ENCODE assay signal across 17 mouse cellular contexts in genomic region chr6:101426301-101426700, GRCm38 (mm10). TPM values are rescaled to one million over a fixed set of nuclear protein-coding genes. Genes with fewer than 3 reads are reported as not detected.
DNase-seq lines count a peak whose midpoint lies in the region; ATAC-seq lines count a peak whose summit lies in the region.
"Had no signal": no experiment of that assay in that cellular context is flagged by ENCODE, and none has a peak within 500 bp of the region (broad histone marks: within the 10 kb centered on the region; RNA-seq: fewer than 3 reads in every experiment).

No protein-coding gene starts in this region.

- 69% methylated on average over 4 of the region's 4 CpGs for WGBS in kidney, embryonic 15.5 days

- intact Hi-C loops in left cerebral cortex, postnatal 14 days (cut with DNase I) = no loop called here

- H3K9me3 ChIP-seq in kidney, embryonic 15.5 days (replicated peaks) = no peaks in the 10 kb centered on the region
- H3K9me3 ChIP-seq: limb, embryonic 13.5 days; liver, embryonic 15.5 days had no signal

- H3K4me1 ChIP-seq in kidney, embryonic 15.5 days = no peaks in the 10 kb centered on the region
- H3K4me1 ChIP-seq: limb, embryonic 13.5 days; liver, embryonic 15.5 days had no signal

- H3K36me3 ChIP-seq in kidney, embryonic 15.5 days = no peaks in the 10 kb centered on the region
- H3K36me3 ChIP-seq: limb, embryonic 13.5 days; liver, embryonic 15.5 days had no signal

- H3K27me3 ChIP-seq in kidney, embryonic 15.5 days = no peaks in the 10 kb centered on the region
- H3K27me3 ChIP-seq: liver, embryonic 15.5 days had no signal

- ATAC-seq in kidney, embryonic 15.5 days (replicated peaks; ENCODE audit: low FRiP score) = no peak
- ATAC-seq: CD4-positive, CD25-positive, alpha-beta regulatory T cell, adult 4 months had no signal

- no peak overlapping the region for H3K9ac ChIP-seq in kidney, embryonic 15.5 days
- H3K9ac ChIP-seq: limb, embryonic 13.5 days; liver, embryonic 15.5 days had no signal

- no peak overlapping the region for H3K27ac ChIP-seq in kidney, embryonic 15.5 days
- H3K27ac ChIP-seq: gastrocnemius, adult 2 months; limb, embryonic 13.5 days; liver, embryonic 15.5 days had no signal

- H3K4me3 ChIP-seq in kidney, embryonic 15.5 days (replicated peaks) = no peak overlapping the region
- H3K4me3 ChIP-seq: gastrocnemius, adult 2 months; limb, embryonic 13.5 days; liver, embryonic 15.5 days had no signal

- peak; percentile 18 for DNase-seq in layer of hippocampus, adult 11-12 months (ENCODE audit: low spot score)
- no peak for DNase-seq in layer of hippocampus, postnatal 36 days
- peak; percentile 41 to 46 for DNase-seq in right cerebral cortex, adult 2 months (ENCODE audit: low spot score in 2 of 2)
- DNase-seq in right cerebral cortex, postnatal 14 days = no peak
- DNase-seq in left cerebral cortex, postnatal 14 days (ENCODE audit: low spot score in 2 of 2) = peak; percentile 40 to 51
- DNase-seq in embryo, embryonic 10 days (ENCODE audit: low spot score) = no peak
- DNase-seq: adrenal gland, postnatal 10 days; cerebellum, adult 9-11 months; embryo, embryonic 11 days; gastrocnemius, adult 2 months; heart, adult 18-20 months; kidney, adult 8-10 months; lung, postnatal 14 days had no signal

- no peak overlapping the region for H3K4me2 ChIP-seq in kidney, embryonic 15.5 days
- H3K4me2 ChIP-seq: limb, embryonic 13.5 days; liver, embryonic 15.5 days had no signal

RNA-seq across cellular contexts. Expression of gene Pdzrn3, which starts 48.6 kb away (rescaled TPM):
- total RNA-seq in layer of hippocampus, postnatal 36 days (2021) = 1 to 10 TPM; 8.6 to 9.0 TPM
- total RNA-seq in left cerebral cortex, postnatal 14 days (2021) = 10 to 100 TPM; 50.4 to 53.3 TPM
- polyA plus RNA-seq in kidney, embryonic 15.5 days (2015; fragmentation: Nextera tagmentation; extraction: Ambion mirVana) = 9.3 and 9.9 TPM in 2 replicates
- polyA plus RNA-seq: CD4-positive, CD25-positive, alpha-beta regulatory T cell, adult 4 months had no signal

Comparison
In these comparisons a context has a peak if more than half of its experiments do, and no peak if none do; other contexts are left out.
1. DNase-seq: peak in layer of hippocampus, adult 11-12 months (single experiment), right cerebral cortex, adult 2 months (2 of 2) and left cerebral cortex, postnatal 14 days (2 of 2); none in layer of hippocampus, postnatal 36 days (0 of 2), right cerebral cortex, postnatal 14 days (single experiment) and embryo, embryonic 10 days (single experiment).
2. RNA of gene Pdzrn3, which starts 48.6 kb away (total RNA-seq): 50.4 to 53.3 TPM in left cerebral cortex, postnatal 14 days; 8.6 to 9.0 TPM in layer of hippocampus, postnatal 36 days; every median in the first group is over 4 times any median in the second.